Mouse (Mus musculus) T-helper 17 cell (primary cell): ENCODE measurements at regions not wholly inside any gene's neighbourhood (a gene's known extent, or its start where the extent isn't known, plus 50 kb on each side); places are given as distances from the start of the nearest gene placed in this dataset.

Source experiments
- in situ Hi-C, 2 experiments: fragments of 300-600 bp; cut with MboI, MseI; formaldehyde crosslinking; loops; 1 replicate in 1 of 2; 2 replicates in 1 of 2; pipeline ENCODE4 v1.15.1; 2025; ENCODE audit warnings: high pct_unique_total_duplicates in 2 of 2

DNA sequence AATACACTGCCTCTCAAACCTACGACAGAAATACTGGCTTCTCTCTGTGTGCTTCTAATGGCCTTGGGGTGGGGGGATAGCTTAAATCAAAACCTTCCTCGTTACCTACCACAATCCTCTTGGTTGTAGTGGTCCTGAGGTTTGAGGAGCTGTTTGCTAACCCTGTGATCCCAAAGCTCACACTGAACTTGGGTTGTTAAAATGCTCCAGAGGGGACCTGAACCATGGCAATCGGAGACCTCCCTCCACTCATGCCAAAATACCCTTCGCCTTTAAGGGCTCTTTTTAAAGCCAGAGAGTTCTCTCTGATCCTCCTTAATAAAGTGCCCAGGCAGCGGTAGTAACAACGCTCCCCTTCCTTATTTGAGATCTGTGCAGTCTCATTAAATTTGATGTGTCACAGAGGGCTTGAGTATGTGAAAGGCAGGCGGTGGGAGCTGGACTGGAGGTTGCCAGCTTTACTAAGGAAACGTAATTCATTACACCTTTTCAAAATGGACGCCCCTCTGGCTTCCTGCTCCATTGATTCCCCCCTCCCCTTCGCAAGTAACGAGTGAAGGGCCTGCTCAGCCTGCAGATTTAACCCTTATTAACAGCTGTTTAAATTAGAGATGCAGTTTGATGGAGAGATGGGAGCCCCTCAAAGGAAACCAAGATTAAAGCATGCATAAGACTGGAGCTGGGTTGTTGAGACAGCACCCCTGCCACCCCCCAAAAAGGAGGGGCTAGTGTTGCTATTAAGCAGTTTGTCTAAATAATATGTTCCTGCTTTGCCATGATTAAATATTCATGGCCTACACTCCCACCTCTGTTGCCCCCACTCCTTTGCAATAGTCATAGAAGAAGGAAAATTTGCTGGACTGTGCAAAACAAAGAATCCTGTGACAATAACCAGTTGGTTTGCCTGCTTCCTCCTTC lies 289.4 kb downstream of the Sorl1 start:
- in situ Hi-C loops = no loop called here

DNA sequence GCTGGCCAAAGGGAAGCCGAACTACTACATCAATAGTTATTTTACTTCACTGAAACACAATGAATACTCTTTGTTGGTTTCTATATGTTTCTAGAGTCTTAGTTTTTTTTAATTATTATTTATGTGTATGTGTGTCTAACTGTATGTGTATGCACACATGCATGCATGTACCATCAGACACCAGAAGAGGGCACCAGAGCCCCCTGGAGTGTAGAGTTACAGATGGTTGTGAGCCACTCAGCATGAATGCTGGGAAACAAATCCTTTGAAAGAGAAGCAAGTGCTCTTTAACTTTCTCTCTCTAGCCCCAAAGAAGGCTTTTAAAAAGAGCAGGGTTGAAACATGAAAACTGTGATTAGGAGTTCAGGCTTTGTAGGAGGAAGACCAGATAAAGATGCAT lies 290.7 kb downstream of the Sorl1 start:
- in situ Hi-C loops = no loop called here

DNA sequence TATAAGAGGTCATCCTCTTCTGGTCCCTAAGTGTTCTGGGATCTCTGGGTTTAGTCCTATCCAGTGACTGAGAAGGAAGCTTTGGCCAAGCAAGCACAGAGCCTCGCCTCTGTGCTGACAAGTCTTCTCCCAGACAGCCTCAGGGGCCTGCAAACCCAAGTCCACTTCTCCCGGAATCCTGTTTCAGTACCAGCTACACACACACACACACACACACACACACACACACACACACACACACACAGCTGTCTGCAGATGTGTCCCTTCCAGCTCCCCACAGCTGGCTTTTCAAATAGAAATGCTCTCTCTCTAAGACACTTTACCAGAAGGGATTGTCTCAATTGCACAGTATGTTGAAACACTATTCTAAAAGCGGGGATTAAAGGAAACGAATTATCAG lies 296.7 kb downstream of the Sorl1 start:
- in situ Hi-C loops = no loop called here

DNA sequence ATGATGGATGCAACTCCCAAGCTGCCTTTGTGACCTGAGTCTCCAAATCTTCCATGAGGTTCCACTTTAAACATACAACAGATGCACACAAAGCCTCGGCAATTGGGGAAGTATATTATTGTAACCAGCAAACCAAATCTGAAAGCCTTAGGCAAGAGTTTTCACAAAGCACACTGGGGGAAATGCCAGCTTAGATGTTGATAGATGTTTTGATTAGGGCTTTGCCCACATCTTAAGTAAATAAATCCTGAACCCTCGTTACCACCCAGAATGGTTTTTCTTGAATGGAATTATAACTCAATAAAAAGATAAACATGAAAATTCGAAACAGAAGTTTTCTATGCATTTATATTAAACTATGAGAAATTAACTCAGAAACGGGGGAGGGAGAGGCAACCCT lies 302.7 kb downstream of the Sorl1 start:
- in situ Hi-C loops = no loop called here

DNA sequence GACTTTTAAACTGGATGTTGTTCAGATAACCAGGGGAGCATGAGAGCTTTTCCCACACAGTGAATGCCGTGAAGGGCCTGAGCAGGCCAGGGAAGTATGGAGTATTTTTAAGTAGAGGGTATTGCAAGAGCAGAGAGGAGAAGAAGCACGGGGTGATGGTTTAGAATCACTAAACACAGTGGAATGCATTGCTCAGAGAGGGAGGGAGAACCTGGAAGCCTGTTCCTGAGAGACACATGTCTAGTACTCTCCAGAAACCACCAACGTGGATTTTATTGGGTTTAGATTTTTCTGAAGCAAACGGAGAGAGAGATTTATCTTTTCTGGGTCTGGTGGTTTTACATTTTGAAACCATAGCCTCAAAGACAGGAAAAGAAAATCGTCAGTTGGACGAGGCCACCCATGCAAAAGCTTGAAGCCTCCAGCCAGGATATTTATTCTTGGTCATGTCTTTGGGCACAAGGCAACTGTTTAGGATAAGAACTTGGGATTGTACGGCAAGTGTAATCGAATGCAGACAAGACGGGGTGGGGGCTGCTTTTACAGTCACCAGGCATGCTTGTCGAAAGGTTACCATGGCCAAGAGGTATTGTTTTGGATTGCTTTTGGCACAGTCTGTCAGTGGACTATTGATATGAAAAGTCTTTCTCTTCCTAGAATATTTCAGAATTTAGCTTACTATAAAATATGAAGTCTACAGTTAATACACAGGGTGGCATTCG lies 306.2 kb downstream of the Sorl1 start:
- in situ Hi-C loops = no loop called here

DNA sequence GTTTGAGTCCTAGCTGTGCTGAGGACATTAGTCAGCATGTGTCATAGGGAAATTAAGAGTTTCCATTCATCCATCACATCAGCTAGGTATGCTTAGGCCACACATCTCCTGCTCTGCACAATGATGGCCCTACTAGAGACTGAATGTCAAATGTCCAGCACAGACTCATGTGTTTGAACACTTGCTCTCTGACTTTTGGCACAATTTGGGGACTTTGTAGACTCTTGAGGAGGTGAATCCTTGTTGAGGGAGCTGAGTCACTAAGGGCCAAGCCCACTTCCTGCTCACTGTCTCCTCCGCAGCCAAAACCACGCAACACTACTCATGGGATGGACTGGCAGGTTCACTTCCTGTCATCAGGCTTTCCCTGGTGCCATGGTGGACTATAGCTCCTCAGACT lies 308.2 kb downstream of the Sorl1 start:
- in situ Hi-C loops = no loop called here

DNA sequence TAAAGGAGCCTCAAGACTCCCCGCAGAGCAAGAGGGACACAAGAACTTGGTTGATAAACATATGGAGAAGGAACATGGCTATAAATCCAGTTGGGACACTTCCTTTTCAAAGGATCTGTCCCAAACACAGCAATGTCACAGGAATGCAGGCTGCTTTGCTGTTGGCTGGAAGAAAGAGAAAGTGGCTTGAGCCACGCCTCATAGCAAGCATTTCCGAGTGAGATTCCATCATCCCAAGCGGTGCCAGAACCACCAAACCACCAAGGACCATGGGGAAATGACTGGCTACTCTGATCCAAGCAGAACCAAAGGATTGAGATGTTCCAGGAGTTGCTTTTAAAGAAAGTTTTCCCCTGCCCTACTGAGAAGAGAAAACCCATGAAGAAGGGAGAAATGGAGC lies 314.8 kb downstream of the Sorl1 start:
- in situ Hi-C loops = no loop called here

DNA sequence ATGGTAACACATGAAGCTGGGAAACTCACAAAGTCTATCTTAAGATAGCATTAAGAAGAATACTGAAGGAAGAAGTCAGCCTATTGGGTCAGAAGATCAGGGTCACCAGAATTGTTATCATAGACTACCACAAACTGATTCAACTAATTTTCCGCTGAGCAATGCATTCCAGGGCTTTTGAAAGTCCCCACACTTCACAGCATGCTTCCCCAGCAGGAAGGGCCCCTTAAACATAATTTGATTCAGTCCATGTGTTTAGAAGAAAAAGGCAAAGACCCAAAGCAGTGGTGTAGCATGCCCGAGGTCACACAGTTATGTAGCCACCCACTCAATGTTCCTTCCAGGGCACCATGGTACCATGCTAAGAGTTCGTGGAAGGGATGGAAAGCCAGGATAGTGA lies 315.3 kb downstream of the Sorl1 start:
- in situ Hi-C loops = no loop called here

DNA sequence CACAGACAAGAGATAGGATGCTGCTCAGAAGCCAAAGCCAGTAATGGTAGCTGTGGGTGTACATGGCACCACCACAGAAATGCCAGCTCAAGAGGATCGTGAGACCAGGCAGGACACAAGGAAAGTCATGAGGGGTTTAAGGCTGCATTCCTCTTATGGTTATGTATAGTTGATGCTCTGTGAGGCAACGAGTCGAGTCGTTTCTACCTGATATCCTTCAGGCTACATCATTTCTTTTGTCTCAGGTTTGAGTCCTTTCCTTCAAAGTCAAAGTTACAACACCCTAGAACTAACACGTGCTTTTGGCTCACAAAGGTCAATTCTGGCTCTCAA lies 317.8 kb downstream of the Sorl1 start:
- in situ Hi-C loops = no loop called here

DNA sequence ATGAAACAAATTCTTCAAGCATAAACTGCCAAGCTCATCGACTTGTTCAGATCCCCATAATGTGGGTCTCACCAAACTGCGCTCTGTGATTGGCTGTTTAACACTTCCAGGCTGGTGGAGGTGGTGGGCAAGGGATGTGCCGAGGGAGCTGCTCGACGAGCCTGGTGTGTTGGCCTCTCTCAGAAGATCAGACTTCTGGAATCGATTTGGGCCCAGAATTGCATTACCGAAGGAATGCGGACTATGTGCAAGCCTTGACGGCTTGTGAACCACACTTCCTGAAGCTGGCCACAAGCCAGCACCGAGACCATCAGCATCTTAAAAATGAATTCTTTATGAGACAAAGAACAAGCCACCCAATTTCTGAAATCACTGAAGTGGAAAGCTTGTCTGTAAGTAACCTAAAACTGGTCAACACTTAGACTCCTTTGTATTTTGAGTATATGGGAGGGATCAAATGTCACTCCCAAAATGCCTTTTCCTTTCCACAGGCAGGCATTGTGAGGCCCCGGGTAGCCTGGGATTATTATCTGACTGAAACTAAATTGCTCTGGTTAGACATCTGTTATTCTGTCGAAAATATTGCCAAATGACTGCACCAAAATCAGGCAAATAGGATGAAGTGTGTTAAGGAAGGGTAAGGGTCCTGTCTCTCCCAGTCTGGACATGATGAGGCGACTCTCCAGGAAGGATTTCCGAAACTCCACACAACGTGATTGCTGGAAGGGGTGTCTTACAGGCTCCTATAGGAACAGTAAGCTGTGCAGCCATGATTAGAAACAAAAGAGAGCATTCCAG lies 318.4 kb downstream of the Sorl1 start:
- in situ Hi-C loops = no loop called here

DNA sequence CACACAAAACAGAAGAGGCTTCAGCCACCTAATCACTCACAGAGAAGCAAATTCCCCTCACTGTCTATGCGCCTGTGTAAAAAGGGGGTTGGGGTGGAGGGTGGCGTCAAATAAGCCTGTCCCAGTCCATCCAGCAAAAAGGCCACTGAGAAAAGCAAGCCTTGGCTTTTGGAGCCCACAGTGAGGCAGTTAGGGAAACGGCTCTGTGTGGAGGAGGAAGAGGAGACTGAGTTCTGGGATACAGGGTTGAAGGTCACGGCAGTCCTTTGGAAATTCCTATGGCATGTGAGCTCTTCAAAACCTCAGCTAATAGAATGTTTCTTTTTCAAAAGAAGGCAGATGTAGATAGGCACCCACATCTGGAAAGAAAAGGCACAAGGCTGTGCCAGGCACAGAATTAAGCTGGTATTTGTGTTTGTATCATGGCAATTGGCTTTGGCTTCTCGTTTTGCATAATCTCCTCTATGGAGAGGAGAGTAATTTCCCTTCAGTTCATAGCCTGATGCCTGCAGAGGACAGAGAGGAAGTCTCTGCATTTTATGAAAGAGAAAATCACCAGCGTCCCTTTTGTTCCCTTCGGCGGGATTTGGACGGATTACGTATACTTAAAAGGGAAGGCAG lies 319.3 kb downstream of the Sorl1 start:
- in situ Hi-C loops = no loop called here

DNA sequence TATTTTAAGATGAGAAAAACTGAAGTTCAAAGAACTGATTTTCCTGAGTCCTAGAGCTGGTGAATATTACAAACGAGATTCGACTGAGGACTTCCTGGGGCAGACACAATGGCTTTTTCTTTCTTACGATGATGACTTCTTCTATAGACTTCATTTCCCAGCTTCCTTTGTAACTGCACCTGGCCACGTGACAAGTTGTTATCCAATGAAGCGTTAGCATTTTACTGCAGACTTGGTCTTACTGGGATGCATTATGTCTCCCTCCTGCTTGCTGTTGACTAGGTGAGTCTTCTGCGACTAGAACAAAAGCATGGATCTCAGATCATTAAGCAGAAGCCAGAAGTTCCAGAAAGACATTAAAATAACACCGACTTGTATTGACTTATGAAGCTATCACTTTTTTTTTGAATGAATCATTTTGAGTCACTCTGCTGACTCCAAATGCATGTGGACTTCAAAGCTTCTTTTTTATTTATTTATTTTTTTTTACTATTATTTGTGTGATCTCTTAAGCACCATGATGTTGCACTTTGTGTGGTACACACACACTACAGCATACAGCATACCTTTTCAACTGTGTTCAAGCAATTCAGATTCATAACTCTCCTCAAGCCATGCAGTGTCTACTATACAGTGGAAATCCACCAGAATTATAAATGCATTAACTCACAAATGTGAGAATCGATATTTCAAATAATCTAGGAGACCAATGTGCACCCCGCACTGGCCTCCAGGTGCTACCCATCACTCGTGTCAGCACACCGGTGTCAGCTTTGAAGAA lies 320.2 kb downstream of the Sorl1 start:
- in situ Hi-C loops = no loop called here

DNA sequence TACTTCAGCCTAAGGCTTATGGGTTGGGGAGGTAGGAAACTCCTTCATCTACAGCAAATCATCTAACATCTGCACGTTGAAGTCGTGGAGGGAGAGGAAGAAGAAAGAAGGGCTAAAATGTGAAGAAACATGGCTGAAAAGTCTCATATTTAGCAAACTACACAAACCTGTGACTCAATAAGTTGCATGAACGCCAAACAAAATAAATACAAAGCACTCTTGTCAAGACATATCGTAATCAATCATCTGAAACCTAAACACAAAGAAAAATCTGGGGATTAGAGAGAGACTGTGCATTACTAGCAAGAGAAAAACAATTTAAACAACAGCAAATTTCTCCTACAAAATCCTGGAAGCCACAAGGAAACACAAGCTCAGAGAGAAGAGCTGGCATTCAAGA lies 322.7 kb downstream of the Sorl1 start:
- in situ Hi-C loops = no loop called here

DNA sequence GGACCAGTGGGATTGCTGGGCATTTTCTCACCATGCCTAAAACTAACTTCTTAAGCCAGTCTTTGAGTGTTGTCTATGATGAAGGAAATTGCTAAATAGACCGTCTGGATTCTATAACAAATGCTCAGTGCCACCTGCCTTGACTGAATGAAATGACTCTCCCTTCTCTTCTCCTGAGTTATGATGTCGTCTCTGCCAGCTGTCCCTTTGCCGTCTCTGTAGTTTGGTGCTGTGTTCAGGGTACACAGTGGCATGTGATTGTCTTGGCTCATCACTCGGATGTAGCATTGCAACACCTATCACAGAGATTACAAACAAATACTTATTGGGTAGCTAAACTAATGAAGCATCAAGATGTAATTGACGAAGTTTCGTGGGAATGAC lies 331.3 kb downstream of the Sorl1 start:
- in situ Hi-C loops = no loop called here

DNA sequence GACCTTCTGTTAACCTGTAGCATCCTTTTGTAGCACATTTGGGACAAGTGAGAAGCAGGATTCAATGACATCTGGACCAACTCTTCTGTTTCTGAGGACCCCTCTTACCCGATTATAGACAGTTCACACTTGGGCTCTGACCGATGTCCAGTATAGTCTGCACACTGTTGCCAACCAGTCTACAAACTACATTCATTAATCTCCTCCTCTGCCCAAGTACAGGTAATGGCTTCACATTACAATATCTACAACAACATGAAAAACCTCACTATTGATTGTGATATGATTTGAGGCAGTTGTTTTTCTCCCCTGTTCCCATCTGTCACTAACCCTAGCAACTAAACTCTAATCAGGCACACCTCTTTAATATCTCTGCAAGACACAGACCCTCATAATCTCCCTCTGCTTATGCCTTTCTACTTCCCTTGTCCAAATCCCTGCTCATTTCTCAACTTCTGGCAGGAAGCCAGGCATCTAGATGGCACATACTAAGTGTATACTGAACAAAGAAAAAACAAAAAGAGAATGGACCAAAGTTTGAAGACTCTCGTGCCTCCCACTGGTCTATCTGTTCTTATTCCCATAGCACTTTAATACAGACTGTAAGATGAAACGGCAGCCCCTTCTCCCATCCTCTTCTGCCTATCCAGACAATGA lies 331.8 kb downstream of the Sorl1 start:
- in situ Hi-C loops = no loop called here

DNA sequence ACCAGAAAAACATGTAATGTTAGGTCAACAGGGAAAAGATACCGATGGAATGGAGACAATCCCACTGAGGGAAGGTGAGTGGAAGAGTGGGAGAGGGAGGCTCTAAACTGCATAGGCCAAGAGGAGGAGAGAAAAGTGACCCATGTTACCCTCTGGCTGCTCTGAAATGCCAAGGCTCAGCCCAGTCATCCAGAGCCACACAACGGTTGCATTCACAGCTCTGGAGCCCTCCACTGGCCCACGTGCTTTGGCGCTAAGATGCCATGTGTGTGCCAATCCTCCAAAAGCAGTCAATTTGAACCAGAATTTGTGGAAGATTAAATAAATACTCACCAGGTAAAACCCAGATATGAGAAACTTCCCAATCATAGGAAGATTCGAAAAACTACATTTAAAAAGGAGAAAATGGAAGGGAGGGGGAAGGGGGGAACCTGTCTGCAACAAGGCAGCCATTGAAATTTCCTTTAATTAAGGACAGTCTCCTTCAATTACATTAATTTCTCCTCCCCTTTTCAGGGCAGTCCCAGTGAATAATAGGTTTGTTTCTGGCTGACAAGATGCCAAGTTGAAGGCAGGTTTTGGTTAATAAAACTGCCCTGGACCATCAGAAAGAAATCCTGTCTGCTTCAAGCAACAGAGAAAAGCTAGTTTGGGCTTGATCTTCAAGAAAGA lies 332.5 kb downstream of the Sorl1 start:
- in situ Hi-C loops = no loop called here

DNA sequence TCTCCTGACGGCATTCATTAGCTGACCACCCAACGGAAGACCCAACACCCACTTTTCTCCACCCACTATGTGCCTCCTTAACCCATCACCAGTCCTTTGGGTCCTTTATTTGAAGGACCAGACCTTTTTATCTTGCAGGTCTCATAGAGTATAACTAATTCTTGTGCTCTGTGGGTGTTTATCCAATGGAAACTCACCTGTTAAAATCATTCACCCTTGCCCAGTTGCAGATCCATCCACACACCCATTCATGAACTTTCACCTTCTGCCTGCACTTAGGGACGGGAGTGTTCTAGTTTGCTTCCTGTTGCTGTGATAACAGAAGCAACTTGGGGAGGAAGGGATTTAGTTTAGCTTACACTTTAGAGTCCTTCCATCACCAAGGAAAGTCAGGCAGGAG lies 339.0 kb downstream of the Sorl1 start:
- in situ Hi-C loops = no loop called here

DNA sequence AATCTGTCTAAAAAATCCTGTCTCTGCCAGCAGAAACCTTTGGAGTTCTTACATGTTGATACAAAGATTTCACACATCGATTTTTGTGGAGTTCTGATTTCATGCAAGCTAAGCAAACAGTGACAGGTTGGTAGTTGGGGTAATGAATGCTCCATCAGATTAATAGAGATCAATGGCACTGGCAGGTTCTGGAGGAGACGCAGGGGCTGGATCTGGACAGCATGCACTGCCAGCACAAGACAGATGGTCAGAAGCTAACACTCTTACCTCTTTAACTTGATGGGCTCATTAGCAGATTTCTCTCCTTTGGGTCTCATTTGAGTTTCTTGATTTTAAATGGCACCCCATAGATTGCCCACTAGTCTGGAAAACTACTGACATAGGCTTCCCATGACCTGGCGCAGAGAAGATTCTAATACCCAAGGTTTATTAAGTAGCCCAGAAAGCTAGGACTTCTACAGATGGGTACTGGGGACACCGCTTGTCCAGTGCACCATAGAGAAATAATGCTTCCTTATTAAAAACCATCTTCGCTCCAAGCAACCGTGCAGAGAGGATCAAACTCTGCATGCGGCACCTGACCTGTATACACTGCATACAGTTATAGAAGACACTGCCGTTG lies 351.7 kb downstream of the Sorl1 start:
- in situ Hi-C loops = loop anchor here in 1 of 2 experiments (25.0 kb wide), 1 partner anchor 1085 kb away; the partner anchor contains the start of gene Clmp

DNA sequence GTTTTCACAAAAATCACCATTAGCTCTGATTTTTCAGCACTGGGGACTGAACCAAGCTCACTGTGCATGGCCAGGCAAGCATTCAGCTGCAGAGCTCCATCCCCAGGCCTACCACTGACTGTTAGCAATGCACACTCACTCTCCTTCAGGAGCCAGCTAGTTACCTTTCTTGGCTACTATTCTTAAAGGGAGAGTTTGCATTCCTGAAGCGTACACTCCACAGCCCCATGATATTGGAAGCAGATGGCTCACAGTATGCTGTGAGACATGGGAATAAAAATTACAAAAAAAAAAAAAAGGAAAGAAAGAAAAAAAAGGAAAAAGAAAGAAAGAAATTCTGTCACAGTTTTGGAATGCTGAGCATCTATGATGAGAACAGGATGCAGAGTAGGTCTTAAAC lies 352.8 kb downstream of the Sorl1 start:
- in situ Hi-C loops = loop anchor here in 1 of 2 experiments (25.0 kb wide), 1 partner anchor 1084 kb away; the partner anchor contains the start of gene Clmp
